Mouse (Mus musculus): ENCODE data around the gene Stk32c.

The Stk32c gene

GRCm38 (mm10) chr7:139091681-139092080, 121.4 kb downstream of the Stk32c start:
- DNase-seq = peak; percentile 22 to 33

- peak; percentile 45 to 48 for DNase-seq
Measured at GRCm38 (mm10) chr7:139089892-139090874, 122.9 kb downstream of the Stk32c start.

- DNase-seq = peak; percentile 59 to 62
Measured at GRCm38 (mm10) chr7:139087801-139088200, 125.3 kb downstream of the Stk32c start.

- DNase-seq = peak; percentile 64
Measured at GRCm38 (mm10) chr7:139086195-139087158, 126.6 kb downstream of the Stk32c start.

GRCm38 (mm10) chr7:139085629-139086194, 127.4 kb downstream of the Stk32c start, which contains the start of gene Dpysl4:
Gene Dpysl4 (plus strand): TSS chr7:139086001.
- peak; percentile 95 to 96 for DNase-seq

GRCm38 (mm10) chr7:139084316-139084715, 128.8 kb downstream of the Stk32c start:
- DNase-seq = no peak

- DNase-seq = no peak
Measured at GRCm38 (mm10) chr7:139082281-139082680, 130.8 kb downstream of the Stk32c start.

- no peak for DNase-seq
Measured at GRCm38 (mm10) chr7:139081158-139081557, 131.9 kb downstream of the Stk32c start.

- DNase-seq = peak in 1 of 2 experiments; percentile 42
Measured at GRCm38 (mm10) chr7:139080714-139081113, 132.4 kb downstream of the Stk32c start.

- no peak for DNase-seq
Measured at GRCm38 (mm10) chr7:139079141-139079540, 134.0 kb downstream of the Stk32c start.

- DNase-seq = peak in 1 of 2 experiments; percentile 31
Measured at GRCm38 (mm10) chr7:139078181-139078580, 134.9 kb downstream of the Stk32c start.

- peak; percentile 51 to 60 for DNase-seq
Measured at GRCm38 (mm10) chr7:139077283-139077682, 135.8 kb downstream of the Stk32c start.

GRCm38 (mm10) chr7:139075054-139075794, 137.9 kb downstream of the Stk32c start:
- no peak for DNase-seq

GRCm38 (mm10) chr7:139074189-139074588, 138.9 kb downstream of the Stk32c start:
- DNase-seq = no peak

- DNase-seq = peak; percentile 85 to 95
Measured at GRCm38 (mm10) chr7:139068182-139068623, 144.9 kb downstream of the Stk32c start.

GRCm38 (mm10) chr7:139063406-139063805, 149.7 kb downstream of the Stk32c start:
- peak in 1 of 2 experiments; percentile 31 for DNase-seq

Measured in cerebellum, postnatal 36 days (tissue).